Mouse (Mus musculus) lung, adult 2 months (tissue): Measurements from ENCODE around the gene Bcat1. TPM values are rescaled to one million over a fixed set of nuclear protein-coding genes. Genes with fewer than 3 reads are reported as not detected.
"Not testable (repeated sequence)": the region's sequence is repeated elsewhere in the genome, so short reads cannot be mapped to it uniquely, and the experiment has no call there.

Source experiments
- DNase-seq: peaks from one replicate; pipeline ENCODE4 v3.0.0; 2022
- H3K4me1 ChIP-seq: fragments of 200-500 bp; 2 replicates; pipeline ENCODE4 v1.6.1; 2011; ENCODE audit warnings: low read length; ENCODE audit not compliant: control insufficient read depth, insufficient read depth
- H3K4me3 ChIP-seq: fragments of 200-500 bp; replicated peaks from 2 replicates; pipeline ENCODE3; 2011; ENCODE audit warnings: low read depth, mild to moderate bottlenecking, control low read depth, low read length; ENCODE audit errors: extremely low read depth
- CTCF ChIP-seq: fragments of 200-500 bp; IDR thresholded peaks from 2 replicates; pipeline ENCODE4 v1.5.1; 2011; ENCODE audit warnings: mild to moderate bottlenecking, low read length, control low read depth; ENCODE audit not compliant: insufficient read depth
- POLR2A ChIP-seq: fragments of 200-500 bp; IDR thresholded peaks from 2 replicates; pipeline ENCODE4 v1.6.1; 2011; ENCODE audit warnings: low read depth, mild to moderate bottlenecking, control low read depth, low read length, borderline replicate concordance; ENCODE audit errors: extremely low read depth
- WGBS: fragments of 180-500 bp; shearing (Covaris S2); methylation state at CpG from one replicate; pipeline ENCODE4 v1.1.7; 2018; 5-methylcytosine and 5-hydroxymethylcytosine counted together
- polyA plus RNA-seq: library from polyadenylated mRNA; depleted of rRNA; stranded (reverse); fragments of >200 nt; gene quantifications from 2 replicates; pipeline ENCODE4 v1.2.3, GENCODE M21; 2012

Bcat1 gene
- polyA plus RNA-seq, 1 experiment = 0.21 TPM

DNA sequence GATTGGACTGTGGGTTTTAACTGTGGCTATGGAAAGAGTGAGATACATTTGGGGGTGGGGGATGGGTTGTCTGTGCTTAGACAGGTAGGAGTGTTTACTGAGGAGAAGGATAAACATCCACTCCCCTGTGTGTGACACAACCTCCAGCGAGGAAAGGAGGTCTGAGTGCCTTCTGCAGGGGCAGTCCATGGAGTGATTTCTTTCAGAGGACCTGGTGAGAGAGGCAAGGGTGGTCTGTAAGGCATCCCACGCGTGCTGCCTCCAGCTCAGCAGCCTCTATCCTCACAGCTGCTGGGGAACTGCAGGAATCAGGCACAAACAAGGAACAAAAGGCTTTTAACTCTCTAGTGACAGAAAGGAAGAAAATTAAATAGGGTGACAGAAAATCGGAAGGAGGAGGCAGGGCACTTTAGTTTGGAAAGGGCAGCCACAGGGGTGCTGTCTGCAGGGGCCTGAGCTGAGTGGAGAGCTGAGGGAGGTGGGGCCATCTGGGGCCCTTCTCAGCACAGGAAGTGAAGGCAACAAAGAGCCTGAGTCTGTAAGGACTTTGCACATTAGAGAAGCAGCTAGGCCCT is 40.2 kb upstream of the Bcat1 start:
- no peak for DNase-seq
- TF ChIP-seq CTCF (no peak), POLR2A (no peak)
- Histone ChIP-seq H3K4me1 (no peaks in the 10 kb centered on the region), H3K4me3 (no peak overlapping the region)
- WGBS = 41% methylated on average over 4 of the region's 4 CpGs

GRCm38 (mm10) chr6:145115476-145116097 is 39.6 kb upstream of the Bcat1 start, which contains the start of gene Lrmp:
Gene Lrmp, plus strand, starts transcription at chr6:145115653.
- no peak for DNase-seq
- no peaks in the 10 kb centered on the region for H3K4me1 ChIP-seq
- H3K4me3 ChIP-seq = no peak within 1 kb of the TSS
- 63% methylated on average over 6 of the region's 6 CpGs for WGBS
- TF ChIP-seq CTCF (no peak), POLR2A (no peak)

- 81% methylated on average over 2 of the region's 2 CpGs for WGBS
- no peaks in the 10 kb centered on the region for H3K4me1 ChIP-seq
- no peak overlapping the region for H3K4me3 ChIP-seq
- TF ChIP-seq POLR2A = no peak
- TF ChIP-seq CTCF = no peak
- DNase-seq = no peak
Measured at GRCm38 (mm10) chr6:145114561-145114960, 38.6 kb upstream of the Bcat1 start.

DNA sequence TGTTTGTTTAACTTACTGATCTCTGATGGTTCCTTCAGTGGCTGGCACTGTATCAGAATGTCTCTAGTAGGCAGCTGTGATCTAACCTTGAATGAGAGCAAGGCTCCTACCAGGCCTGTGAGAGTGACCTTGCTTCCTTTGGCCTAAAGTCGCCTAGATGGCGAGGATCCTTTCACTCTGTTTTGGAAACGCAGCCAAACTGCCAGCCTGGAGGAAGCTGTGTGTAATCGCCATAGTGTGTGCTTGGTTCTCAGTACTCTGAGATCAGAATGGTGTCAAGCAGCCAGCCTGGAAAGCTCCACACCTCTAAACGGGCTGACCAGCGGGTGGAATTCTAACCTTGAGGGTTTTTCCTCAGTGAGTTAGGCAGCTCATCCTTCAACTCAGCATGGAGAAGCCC is 36.9 kb upstream of the Bcat1 start:
- no peak for DNase-seq
- Histone ChIP-seq H3K4me3 (no peak overlapping the region), H3K4me1 (no peaks in the 10 kb centered on the region)
- 50% methylated on average over 6 of the region's 6 CpGs for whole genome bisulfite sequencing
- TF ChIP-seq POLR2A (no peak), CTCF (no peak)

GRCm38 (mm10) chr6:145110786-145111185 is 34.8 kb upstream of the Bcat1 start:
- TF ChIP-seq CTCF (no peak), POLR2A (no peak)
- DNase-seq = no peak
- Histone ChIP-seq H3K4me3 (no peak overlapping the region), H3K4me1 (no peaks in the 10 kb centered on the region)
- WGBS = 84% methylated on average over 4 of the region's 4 CpGs

GRCm38 (mm10) chr6:145106163-145106842 is 30.3 kb upstream of the Bcat1 start:
- H3K4me3 ChIP-seq = no peak overlapping the region
- TF ChIP-seq CTCF = no peak
- no peak for TF ChIP-seq POLR2A
- DNase-seq = no peak
- H3K4me1 ChIP-seq = no peaks in the 10 kb centered on the region
- WGBS = 90% methylated on average over 5 of the region's 6 CpGs

DNA sequence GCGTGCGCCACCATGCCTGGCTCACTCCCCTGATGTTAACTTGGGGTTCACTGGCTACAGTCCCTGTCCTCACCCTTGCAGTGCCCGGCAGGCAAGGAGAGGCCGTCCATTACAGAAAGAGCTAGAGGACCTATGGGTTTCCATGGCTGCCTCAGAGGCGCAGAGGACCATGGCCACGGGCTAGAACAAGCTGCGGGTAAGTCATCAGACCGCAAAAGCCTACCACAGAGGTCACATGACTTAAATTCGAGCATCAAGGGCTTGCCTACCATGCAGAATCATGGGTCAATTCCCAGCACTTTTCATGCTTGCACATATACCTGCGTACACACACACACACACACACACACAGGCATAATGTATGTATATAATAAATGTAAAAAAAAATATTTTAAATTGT is 29.5 kb upstream of the Bcat1 start:
- TF ChIP-seq POLR2A (no peak), CTCF (no peak)
- Histone ChIP-seq H3K4me1 (no peaks in the 10 kb centered on the region), H3K4me3 (no peak overlapping the region)
- no peak for DNase-seq
- WGBS = 92% methylated on average over 10 of the region's 10 CpGs

- Histone ChIP-seq H3K4me3 (no peak overlapping the region), H3K4me1 (no peaks in the 10 kb centered on the region)
- no peak for TF ChIP-seq CTCF
- no peak for TF ChIP-seq POLR2A
- WGBS = 52% methylated on average over 10 of the region's 10 CpGs
- DNase-seq = no peak
Measured at GRCm38 (mm10) chr6:145104241-145104939, 28.4 kb upstream of the Bcat1 start.

GRCm38 (mm10) chr6:145100923-145101322 is 24.9 kb upstream of the Bcat1 start:
- H3K4me3 ChIP-seq = no peak overlapping the region
- DNase-seq = no peak
- no peaks in the 10 kb centered on the region for H3K4me1 ChIP-seq
- 42% methylated on average over 9 of the region's 9 CpGs for WGBS
- TF ChIP-seq POLR2A (no peak), CTCF (no peak)

GRCm38 (mm10) chr6:145094431-145094830 is 18.4 kb upstream of the Bcat1 start:
- TF ChIP-seq CTCF = no peak
- no peak for TF ChIP-seq POLR2A

DNA sequence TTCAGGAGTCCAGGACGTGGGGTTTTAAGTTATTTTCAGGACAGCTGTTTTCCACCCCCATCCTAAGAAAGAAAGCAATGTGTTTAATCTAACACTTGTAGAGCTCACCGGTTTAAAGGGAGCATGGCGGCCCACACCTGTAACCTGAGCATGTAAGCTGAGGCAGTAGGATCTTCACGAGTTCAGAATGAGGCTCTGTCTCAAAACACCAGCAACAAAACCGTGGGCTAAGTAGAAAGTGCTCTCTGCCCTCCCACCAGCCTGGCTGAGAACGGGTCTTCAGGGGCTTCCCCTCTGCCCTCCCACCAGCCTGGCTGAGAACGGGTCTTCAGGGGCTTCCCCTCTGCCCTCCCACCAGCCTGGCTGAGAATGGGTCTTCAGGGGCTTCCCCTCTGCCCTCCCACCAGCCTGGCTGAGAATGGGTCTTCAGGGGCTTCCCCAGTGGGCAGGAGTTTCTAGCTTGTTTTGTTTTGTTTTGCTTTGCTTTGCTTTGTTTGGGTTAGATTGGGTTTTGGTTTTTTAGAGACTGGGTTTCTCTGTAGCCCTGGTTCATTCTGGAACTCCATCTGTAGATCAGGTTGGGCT is 17.1 kb upstream of the Bcat1 start:
- not testable (repeated sequence) for H3K4me3 ChIP-seq, DNase-seq, H3K4me1 ChIP-seq
- WGBS = 53% methylated on average over 7 of the region's 7 CpGs

More at GRCm38 (mm10) chr6:145094431-145094830, 18.4 kb upstream of the Bcat1 start:
- no peak overlapping the region for H3K4me3 ChIP-seq
- H3K4me1 ChIP-seq = no peaks in the 10 kb centered on the region
- 76% methylated on average over 4 of the region's 4 CpGs for WGBS
- no peak for DNase-seq
